8 mouse cellular contexts compared by ENCODE assay signal in genomic region chr12:113013604-113014558, GRCm38 (mm10). TPM values are rescaled to one million over a fixed set of nuclear protein-coding genes. Genes with fewer than 3 reads are reported as not detected.
DNase-seq lines count a peak whose midpoint lies in the region; ATAC-seq lines count a peak whose summit lies in the region.

TSS of gene Pacs2 (plus strand) at chr12:113014508.

- WGBS in heart, embryonic 14.5 days, result 4% methylated on average over 51 of the region's 85 CpGs
- 3% methylated on average over 85 of the region's 85 CpGs for WGBS in liver, embryonic 15.5 days (ENCODE audit: insufficient replicate concordance)
- 3% methylated on average over 80 of the region's 85 CpGs for WGBS in neural tube, embryonic 12.5 days

- peak; percentile 62 for DNase-seq in fibroblast of lung, adult 2 months (ENCODE audit: low read depth)
- DNase-seq in kidney, postnatal 14 days, result peak; percentile 98
- DNase-seq in telencephalon, adult 2 months (ENCODE audit: low read depth, low spot score), result peak; percentile 72

- peak within 1 kb of the TSS; percentile 72 for H3K4me2 ChIP-seq in heart, embryonic 14.5 days (ENCODE audit: low read length)
- H3K4me2 ChIP-seq in liver, embryonic 15.5 days, result peak within 1 kb of the TSS; percentile 99
- H3K4me2 ChIP-seq in neural tube, embryonic 12.5 days (replicated peaks), result peak within 1 kb of the TSS; percentile 91

- H3K27ac ChIP-seq in brown adipose tissue, adult 24 weeks (replicated peaks; ENCODE audit: low read depth, low read length), result peak within 1 kb of the TSS; percentile 89
- peak within 1 kb of the TSS; percentile 71 to 83 for H3K27ac ChIP-seq in heart, embryonic 14.5 days (replicated peaks in 1 of 2; ENCODE audit: control insufficient read depth in 1 of 2, insufficient read depth in 1 of 2, low read depth in 2 of 2, low read length in 2 of 2)
- H3K27ac ChIP-seq in liver, embryonic 15.5 days (replicated peaks), result peak within 1 kb of the TSS; percentile 87
- peak within 1 kb of the TSS; percentile 88 for H3K27ac ChIP-seq in neural tube, embryonic 12.5 days

- H3K9me3 ChIP-seq in heart, embryonic 14.5 days (ENCODE audit: control insufficient read depth, low read length), result no peaks in the 10 kb centered on the region
- no peaks in the 10 kb centered on the region for H3K9me3 ChIP-seq in liver, embryonic 15.5 days (replicated peaks)
- no peaks in the 10 kb centered on the region for H3K9me3 ChIP-seq in neural tube, embryonic 12.5 days

- no peaks in the 10 kb centered on the region for H3K27me3 ChIP-seq in heart, embryonic 14.5 days (ENCODE audit: control insufficient read depth, insufficient read depth, low read length)
- no peaks in the 10 kb centered on the region for H3K27me3 ChIP-seq in liver, embryonic 15.5 days
- H3K27me3 ChIP-seq in neural tube, embryonic 12.5 days (replicated peaks), result no peaks in the 10 kb centered on the region

- no peaks in the 10 kb centered on the region for H3K36me3 ChIP-seq in heart, embryonic 14.5 days (ENCODE audit: control insufficient read depth, insufficient read depth, low read length)
- no peaks in the 10 kb centered on the region for H3K36me3 ChIP-seq in liver, embryonic 15.5 days (replicated peaks)
- H3K36me3 ChIP-seq in neural tube, embryonic 12.5 days, result no peaks in the 10 kb centered on the region

- ATAC-seq in CD4-positive, CD25-positive, alpha-beta regulatory T cell, adult 4 months, result peak; percentile 87
- ATAC-seq in heart, embryonic 14.5 days (ENCODE audit: insufficient number of reproducible peaks, insufficient read depth, low FRiP score, low read depth), result peak; percentile 96
- ATAC-seq in liver, embryonic 15.5 days (ENCODE audit: insufficient read depth), result peak; percentile 92
- ATAC-seq in neural tube, embryonic 12.5 days (ENCODE audit: low FRiP score, low read depth), result peak; percentile 89

- peak within 1 kb of the TSS; percentile 93 for H3K9ac ChIP-seq in heart, embryonic 14.5 days (ENCODE audit: low read length)
- peak within 1 kb of the TSS; percentile 93 for H3K9ac ChIP-seq in liver, embryonic 15.5 days
- H3K9ac ChIP-seq in neural tube, embryonic 12.5 days, result peak within 1 kb of the TSS; percentile 94

- peak within 1 kb of the TSS; percentile 97 for H3K4me3 ChIP-seq in brown adipose tissue, adult 24 weeks (ENCODE audit: insufficient read depth, low read depth, low read length)
- H3K4me3 ChIP-seq in heart, embryonic 14.5 days (ENCODE audit: control insufficient read depth in 1 of 2, insufficient read depth in 1 of 2, low read depth in 1 of 2, low read length in 2 of 2), result peak within 1 kb of the TSS; percentile 93 to 98
- H3K4me3 ChIP-seq in liver, embryonic 15.5 days (replicated peaks), result peak within 1 kb of the TSS; percentile 95
- peak within 1 kb of the TSS; percentile 93 for H3K4me3 ChIP-seq in neural tube, embryonic 12.5 days

- H3K4me1 ChIP-seq in brown adipose tissue, adult 24 weeks (ENCODE audit: control insufficient read depth, insufficient read depth, insufficient read length, low read length), result peaks cover 8% of the 10 kb centered on the region
- H3K4me1 ChIP-seq in heart, embryonic 14.5 days (ENCODE audit: control insufficient read depth in 2 of 2, insufficient read depth in 2 of 2, low read length in 2 of 2), result peaks cover 16 to 18% of the 10 kb centered on the region in 2 experiments
- peaks cover 68% of the 10 kb centered on the region for H3K4me1 ChIP-seq in liver, embryonic 15.5 days (replicated peaks)
- peaks cover 34% of the 10 kb centered on the region for H3K4me1 ChIP-seq in neural tube, embryonic 12.5 days

RNA-seq across cellular contexts. Expression of gene Pacs2, which starts in this region (rescaled TPM):
- polyA plus RNA-seq in CD4-positive, CD25-positive, alpha-beta regulatory T cell, adult 4 months (2017; shearing (Covaris generic)), result 1 to 10 TPM; 5.8 to 7.3 TPM
- polyA plus RNA-seq in brown adipose tissue, adult 24 weeks (2012; ENCODE audit: insufficient read depth, insufficient read length, missing spikeins), result 8.8 and 15.8 TPM in 2 replicates
- 7.1 and 7.6 TPM in 2 replicates for polyA plus RNA-seq in heart, embryonic 14.5 days (2014; fragmentation: Nextera tagmentation; extraction: Ambion mirVana)
- 6.1 and 6.7 TPM in 2 replicates for polyA plus RNA-seq in liver, embryonic 15.5 days (2015; fragmentation: Nextera tagmentation; extraction: Ambion mirVana)
- 30.5 and 30.8 TPM in 2 replicates for polyA plus RNA-seq in neural tube, embryonic 12.5 days (2016; fragmentation: Nextera tagmentation; extraction: Ambion mirVana)

Comparison
In these comparisons a context has a peak if more than half of its experiments do, and no peak if none do; other contexts are left out.
1. Peak in every context shown above with its lines: DNase-seq, ATAC-seq, H3K4me3 ChIP-seq and H3K27ac ChIP-seq.